Mouse (Mus musculus): ENCODE measurements around the gene Arfrp1.

GRCm38 (mm10) chr2:181314080-181314810 is 51.0 kb downstream of the Arfrp1 start, which contains the start of gene Stmn3:
- TF ChIP-seq GATA1 (IDR thresholded peaks at IDR 0.05; ENCODE audit: low read length) (no peak), TAL1 (IDR thresholded peaks at IDR 0.05; ENCODE audit: low read length) (no peak)

Measured in erythroblast, embryonic 14.5 days (primary cell).